Comparison of ENCODE assay signal across 1 mouse cellular context in genomic region chr16:17921325-17922162, GRCm38 (mm10).
TF ChIP-seq lines count a peak whose summit lies in the region.

No protein-coding gene starts in this region.

TF ChIP-seq in C2C12, 6 proteins besides CTCF, POLR2A, EP300 and RAD21:
- no peak for TF ChIP-seq MYOG (IDR thresholded peaks at IDR 0.05; ENCODE audit: control insufficient read depth, extremely low read depth, insufficient read length)
- TF ChIP-seq MAX (IDR thresholded peaks at IDR 0.05): no peak
- no peak for TF ChIP-seq FOSL1 (IDR thresholded peaks at IDR 0.05; ENCODE audit: insufficient read depth, low read length, poor library complexity, severe bottlenecking)
- TF ChIP-seq CEBPB (IDR thresholded peaks at IDR 0.05; ENCODE audit: low read depth): no peak
- peak; percentile 1 for TF ChIP-seq USF1 (IDR thresholded peaks at IDR 0.05; ENCODE audit: low read depth)
- no peak for TF ChIP-seq MYOD1 (IDR thresholded peaks at IDR 0.05; ENCODE audit: control insufficient read depth, insufficient read length, low read depth)
